Mouse (Mus musculus): ENCODE data around the gene Lrrc75b.

DNA sequence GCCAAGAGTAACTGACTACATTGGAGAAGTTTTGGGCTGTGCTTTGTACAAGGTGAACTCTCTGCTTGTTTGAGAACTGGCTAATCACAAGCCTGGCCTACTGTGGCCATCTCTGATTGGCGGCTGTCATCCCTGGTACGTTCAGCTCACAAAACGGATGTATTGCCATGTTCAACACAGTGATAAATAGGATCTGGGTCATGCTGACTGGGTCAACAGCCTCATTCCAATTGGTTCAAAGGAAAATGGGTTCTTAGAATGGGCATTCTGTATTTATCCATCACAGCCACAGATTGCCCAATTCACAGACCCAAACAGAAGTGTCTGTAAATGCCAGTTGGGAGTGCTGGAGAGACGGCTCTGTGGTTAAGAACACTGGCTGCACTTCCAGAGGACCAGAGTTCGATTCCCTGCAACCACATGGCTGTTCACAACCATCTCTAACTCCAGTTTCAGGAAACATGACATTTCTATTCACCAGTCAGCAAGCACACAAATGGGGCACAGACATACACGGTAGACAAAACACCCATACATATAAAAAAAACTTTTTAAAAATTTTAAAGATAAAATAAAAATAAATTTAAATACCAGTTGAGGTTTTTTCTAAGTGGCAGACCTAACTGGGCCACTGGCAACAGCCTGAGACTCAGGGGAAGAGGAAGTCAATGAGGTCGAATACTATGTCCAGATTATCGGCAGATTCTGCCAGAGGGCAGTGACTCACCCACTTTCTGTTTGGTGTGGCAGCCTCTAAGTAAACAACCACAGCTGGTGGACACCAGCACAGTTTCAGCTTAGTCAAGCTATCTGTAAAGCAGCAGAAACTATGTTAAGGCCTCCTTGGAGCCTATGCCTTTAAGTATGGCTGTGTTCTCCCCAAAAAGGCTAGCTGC lies 55.6 kb downstream of the Lrrc75b start:
- TF ChIP-seq CTCF (IDR thresholded peaks at IDR 0.05; ENCODE audit: low read depth): no peak
- no peak for TF ChIP-seq EP300 (IDR thresholded peaks at IDR 0.05; ENCODE audit: low read depth)

Measured in liver, embryonic 14.5 days (tissue).